Mouse (Mus musculus): ENCODE measurements around the gene Slc6a19. TPM values are rescaled to one million over a fixed set of nuclear protein-coding genes. Genes with fewer than 3 reads are reported as not detected.

The Slc6a19 gene
- total RNA-seq, 2 experiments from 2014 or later = not detected

GRCm38 (mm10) chr13:73682226-73682625, 22.4 kb downstream of the Slc6a19 start:
- no peak for DNase-seq (ENCODE audit: low spot score)
- intact Hi-C loops (cut with DNase I) = no loop called here

- DNase-seq (ENCODE audit: low spot score) = no peak
- intact Hi-C loops (cut with DNase I) = no loop called here
Measured at GRCm38 (mm10) chr13:73680394-73680793, 24.3 kb downstream of the Slc6a19 start.

- DNase-seq (ENCODE audit: low spot score) = no peak
- intact Hi-C loops (cut with DNase I) = no loop called here
Measured at GRCm38 (mm10) chr13:73679311-73679710, 25.4 kb downstream of the Slc6a19 start.

DNA sequence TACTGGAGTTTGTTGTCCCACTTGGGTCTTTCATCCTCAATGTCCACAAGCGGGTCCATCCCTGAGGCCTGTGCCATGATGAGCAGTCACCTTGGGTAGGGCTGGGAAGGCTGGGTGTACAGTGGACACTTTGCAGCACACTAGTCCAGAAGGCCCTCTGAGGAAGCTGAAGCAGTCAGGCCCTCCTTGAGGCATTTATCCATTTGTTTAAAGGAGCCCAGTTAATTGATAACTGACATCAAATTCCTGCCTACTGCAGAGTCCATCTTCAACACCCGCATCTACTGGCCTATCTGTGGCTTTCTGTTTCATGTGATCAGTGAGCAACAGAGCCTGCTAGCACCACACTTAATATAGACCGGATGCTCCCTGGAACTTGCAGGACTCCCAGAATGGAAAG, 26.8 kb downstream of the Slc6a19 start, which contains the start of gene Slc6a18:
Gene Slc6a18, minus strand, starts transcription at position 171 of the 400 bp plus-strand sequence.
- no peak for DNase-seq (ENCODE audit: low spot score)
- intact Hi-C loops (cut with DNase I) = no loop called here

- no peak for DNase-seq (ENCODE audit: low spot score)
- intact Hi-C loops (cut with DNase I) = no loop called here
Measured at GRCm38 (mm10) chr13:73675161-73675560, 29.5 kb downstream of the Slc6a19 start.

DNA sequence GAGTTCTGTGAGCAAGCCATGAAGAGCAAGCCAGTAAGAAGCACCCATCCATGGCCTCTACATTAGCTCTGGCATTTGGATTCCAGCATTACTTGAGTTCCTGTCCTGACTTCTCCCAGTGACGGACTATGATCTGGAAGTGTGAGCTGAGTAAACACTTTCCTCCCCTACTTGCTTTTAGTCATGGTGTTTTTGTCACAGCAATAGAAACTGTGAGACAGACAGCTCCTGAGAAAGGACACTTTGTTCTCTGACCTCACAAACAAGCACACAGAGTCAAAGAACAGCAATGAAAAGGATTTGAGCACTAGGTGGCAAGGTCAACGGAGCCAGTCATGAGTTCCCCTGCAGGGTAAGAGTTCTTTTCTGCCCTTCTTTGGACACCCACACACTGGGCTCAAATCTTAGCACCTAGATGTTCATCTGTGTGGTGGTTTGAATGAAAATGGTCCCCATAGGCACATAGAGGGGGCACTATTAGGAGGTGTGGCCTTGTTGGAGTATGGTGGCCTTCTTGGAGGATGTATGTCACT, 44.4 kb downstream of the Slc6a19 start:
- intact Hi-C loops (cut with DNase I) = no loop called here
- no peak for DNase-seq (ENCODE audit: low spot score)

- intact Hi-C loops (cut with DNase I) = no loop called here
- DNase-seq (ENCODE audit: low spot score) = no peak
Measured at GRCm38 (mm10) chr13:73658953-73659352, 45.7 kb downstream of the Slc6a19 start.

- intact Hi-C loops (cut with DNase I) = no loop called here
- DNase-seq (ENCODE audit: low spot score) = no peak
Measured at GRCm38 (mm10) chr13:73654976-73655375, 49.7 kb downstream of the Slc6a19 start.

DNA sequence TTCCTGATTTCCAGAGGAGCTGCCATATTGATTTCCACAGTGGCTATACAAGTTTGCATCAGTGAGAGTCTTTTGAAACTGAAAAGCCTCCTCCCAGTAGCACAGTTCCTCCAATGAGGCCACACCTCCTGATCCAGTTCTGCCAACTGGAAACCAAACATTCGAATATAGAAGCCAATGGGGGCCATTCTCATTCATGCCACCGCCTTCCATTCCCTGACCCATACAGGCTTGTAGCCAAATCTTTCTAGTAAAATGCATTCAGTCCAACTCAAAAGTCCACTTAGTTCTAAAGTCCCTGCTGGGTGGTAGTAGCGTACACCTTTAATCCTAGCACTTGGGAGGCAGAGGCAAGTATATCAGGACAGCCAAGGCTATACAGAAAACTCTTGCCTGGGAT, 51.4 kb downstream of the Slc6a19 start:
- intact Hi-C loops (cut with DNase I) = no loop called here
- DNase-seq (ENCODE audit: low spot score) = no peak

DNA sequence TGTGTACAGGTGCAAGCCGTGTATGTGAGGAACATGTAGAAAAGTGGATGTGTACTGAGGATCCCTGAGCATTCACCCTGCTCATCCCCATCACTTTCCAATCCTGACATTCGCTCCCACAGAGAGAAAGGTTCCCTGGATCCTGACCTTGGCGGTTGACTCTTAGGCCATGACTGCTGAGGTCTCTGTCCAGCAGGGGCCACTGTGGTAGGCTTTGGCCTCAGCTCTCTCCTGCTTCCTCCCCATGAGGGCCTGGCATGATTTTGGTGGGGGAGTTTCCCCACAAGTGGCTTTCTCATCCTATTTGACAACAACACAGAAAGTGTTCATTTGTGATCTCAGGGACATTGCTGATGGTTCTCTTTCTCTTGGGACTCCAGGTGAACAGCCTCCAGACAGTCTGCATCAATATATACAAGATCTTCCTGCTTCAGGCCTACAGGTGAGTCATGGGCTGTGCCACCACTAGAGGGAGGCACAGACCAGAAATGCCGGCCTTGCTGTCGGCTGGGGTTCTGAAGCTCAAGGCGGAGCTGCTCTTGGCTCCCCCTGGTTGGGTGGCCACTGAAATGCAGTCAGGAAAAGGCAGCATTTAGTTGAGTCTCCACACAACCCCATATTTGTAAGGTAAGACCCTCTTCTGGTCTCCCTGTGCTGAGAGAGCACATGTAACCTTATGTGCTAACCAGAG, 58.1 kb downstream of the Slc6a19 start:
- intact Hi-C loops (cut with DNase I) = loop anchor here (2.0 to 5.0 kb wide), 2 partner anchors 46 to 66 kb away; no protein-coding TSS in a partner anchor
- no peak for DNase-seq (ENCODE audit: low spot score)

DNA sequence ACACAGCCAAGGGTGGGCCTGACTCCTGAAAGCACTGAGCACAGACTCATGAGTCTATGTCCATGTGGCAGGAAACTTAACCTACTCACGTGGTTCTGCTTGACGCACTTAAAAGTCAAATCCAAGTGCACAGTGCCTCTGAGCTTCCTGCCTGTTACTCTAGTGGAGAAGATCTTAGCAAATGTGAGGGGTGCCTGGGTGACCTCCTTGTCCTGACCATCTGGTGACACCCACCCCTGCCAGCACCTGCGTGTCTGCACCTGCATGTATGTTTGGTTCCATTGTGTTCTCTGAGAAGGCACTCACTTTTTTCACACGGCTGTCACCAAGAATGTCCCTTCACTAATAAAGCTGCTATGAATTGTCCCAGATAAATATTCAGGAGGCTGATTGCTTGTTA, 63.4 kb downstream of the Slc6a19 start:
- DNase-seq (ENCODE audit: low spot score) = no peak
- intact Hi-C loops (cut with DNase I) = no loop called here

- intact Hi-C loops (cut with DNase I) = no loop called here
Measured at GRCm38 (mm10) chr13:73637826-73638225, 66.8 kb downstream of the Slc6a19 start.

DNA sequence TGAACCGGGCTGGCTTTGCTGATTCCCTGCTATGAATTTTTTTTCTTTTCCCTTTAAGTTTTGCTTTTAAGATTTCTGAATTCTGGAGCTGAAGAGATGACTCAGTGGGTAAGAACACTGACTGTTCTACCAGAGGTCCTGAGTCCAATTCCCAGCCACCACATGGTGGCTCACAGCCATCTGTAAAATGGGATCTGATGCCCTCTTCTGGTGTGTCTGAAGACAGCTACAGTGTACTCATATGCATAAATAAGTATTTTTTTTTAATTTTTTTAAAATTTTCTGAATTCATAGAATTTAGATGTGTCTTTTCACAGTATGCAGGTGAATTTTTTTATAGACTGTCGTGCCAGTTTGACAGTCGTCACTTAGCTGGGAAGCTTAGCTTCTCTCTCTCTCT, 72.8 kb downstream of the Slc6a19 start:
- no peak for DNase-seq (ENCODE audit: low spot score)
- intact Hi-C loops (cut with DNase I) = no loop called here

More at GRCm38 (mm10) chr13:73637826-73638225, 66.8 kb downstream of the Slc6a19 start:
- no peak for DNase-seq (ENCODE audit: low spot score)

Other genes with a start within 250 kb of the Slc6a19 start
- gene Lpcat1, start 237.7 kb downstream of the Slc6a19 start, total RNA-seq (2021) = 1 to 10 TPM; 7.6 to 8.4 TPM
- not detected for gene Slc6a3, start 168.1 kb downstream of the Slc6a19 start, total RNA-seq (2021)
- 10 to 100 TPM; 60.1 to 63.6 TPM for gene Clptm1l, start 100.9 kb downstream of the Slc6a19 start, total RNA-seq (2021)
- gene Tert, start 78.0 kb downstream of the Slc6a19 start, total RNA-seq (2021) = under 1 TPM; 0.08 to 0.39 TPM
- gene Slc6a18, start 26.8 kb downstream of the Slc6a19 start, total RNA-seq (2021) = not detected
- 100 to 1,000 TPM; 162 to 182 TPM for gene Slc12a7, start 28.2 kb upstream of the Slc6a19 start, total RNA-seq (2021)
- 1 to 10 TPM; 1.2 TPM for gene Nkd2, start 142.8 kb upstream of the Slc6a19 start, total RNA-seq (2021)
- under 1 TPM; 0.17 to 0.39 TPM for gene Trip13, start 232.9 kb upstream of the Slc6a19 start, total RNA-seq (2021)
- 10 to 100 TPM; 22.9 to 23.9 TPM for gene Brd9, start 232.9 kb upstream of the Slc6a19 start, total RNA-seq (2021)